Mouse (Mus musculus) left cerebral cortex, adult 8-10 months (tissue): ENCODE data around the gene Kiss1. TPM values are rescaled to one million over a fixed set of nuclear protein-coding genes. Genes with fewer than 3 reads are reported as not detected.
"Not testable (repeated sequence)": the region's sequence is repeated elsewhere in the genome, so short reads cannot be mapped to it uniquely, and the experiment has no call there.

Experiments
- DNase-seq, 2 experiments: peaks; one replicate each; pipeline ENCODE4 v3.0.0; 2022; ENCODE audit warnings: low spot score in 2 of 2
- total RNA-seq, 4 experiments: library from RNA; stranded (reverse); gene quantifications; 2 replicates each; pipeline ENCODE4 v1.2.4; 2022

Kiss1 gene
- total RNA-seq, 4 experiments from 2014 or later, result not detected

GRCm38 (mm10) chr1:133316577-133316976 lies 5.1 kb upstream of the Kiss1 start:
- DNase-seq, result no peak

GRCm38 (mm10) chr1:133317149-133317548 lies 4.5 kb upstream of the Kiss1 start:
- no peak for DNase-seq

GRCm38 (mm10) chr1:133323333-133323732 lies 1.7 kb downstream of the Kiss1 start:
- DNase-seq, result no peak

DNA sequence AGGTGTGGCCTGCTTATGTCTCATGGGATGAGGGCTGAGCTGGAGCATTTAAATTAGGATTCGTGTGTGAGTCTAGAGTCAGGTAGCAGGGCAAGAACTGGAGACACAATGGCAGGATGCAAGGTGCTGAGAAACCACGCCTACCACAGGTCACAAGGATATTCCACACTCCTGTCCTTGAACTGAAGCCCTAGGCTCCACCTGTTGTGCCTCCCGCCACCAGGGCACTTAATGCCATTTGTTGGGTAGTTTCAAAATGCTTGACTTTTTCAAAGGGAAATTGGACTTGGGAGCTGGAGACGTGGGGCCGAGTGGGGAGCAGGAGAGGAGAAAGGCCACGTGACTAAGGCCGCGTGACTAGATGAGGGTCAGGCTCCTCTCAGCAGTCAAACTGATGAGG lies 4.3 kb downstream of the Kiss1 start:
- no peak for DNase-seq

GRCm38 (mm10) chr1:133327094-133327493 lies 5.4 kb downstream of the Kiss1 start:
- no peak for DNase-seq

GRCm38 (mm10) chr1:133328299-133328795 lies 6.7 kb downstream of the Kiss1 start:
- no peak for DNase-seq

DNA sequence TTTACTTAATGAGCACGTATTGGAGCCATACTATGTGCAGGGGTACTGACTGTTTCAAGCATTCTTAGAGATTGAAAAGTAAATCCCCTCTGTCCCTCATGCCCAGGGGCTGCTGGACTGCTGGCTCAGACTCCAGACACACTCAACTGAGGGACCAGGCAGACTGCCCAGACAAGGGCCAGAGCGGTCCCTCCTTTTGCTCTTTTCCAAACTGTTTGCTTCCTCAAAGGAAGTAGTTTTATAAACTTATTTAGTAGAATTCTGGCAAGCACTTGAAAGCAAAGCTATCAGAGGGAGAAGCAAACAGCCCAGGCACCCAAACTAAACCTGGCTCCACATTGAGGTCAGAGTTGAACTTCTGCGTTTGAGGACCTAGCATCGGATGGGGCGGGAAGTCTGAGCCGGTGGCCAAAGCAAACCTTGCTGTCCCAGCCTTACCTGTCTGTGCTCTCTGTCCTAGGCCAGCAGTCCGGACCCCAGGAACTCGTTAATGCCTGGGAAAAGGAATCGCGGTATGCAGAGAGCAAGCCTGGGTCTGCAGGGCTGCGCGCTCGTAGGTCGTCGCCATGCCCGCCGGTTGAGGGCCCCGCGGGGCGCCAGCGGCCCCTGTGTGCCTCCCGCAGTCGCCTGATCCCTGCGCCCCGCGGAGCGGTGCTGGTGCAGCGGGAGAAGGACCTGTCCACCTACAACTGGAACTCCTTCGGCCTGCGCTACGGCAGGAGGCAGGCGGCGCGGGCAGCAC lies 7.4 kb downstream of the Kiss1 start:
- DNase-seq, result no peak

GRCm38 (mm10) chr1:133329638-133329964 lies 7.9 kb downstream of the Kiss1 start:
- DNase-seq, result no peak

DNA sequence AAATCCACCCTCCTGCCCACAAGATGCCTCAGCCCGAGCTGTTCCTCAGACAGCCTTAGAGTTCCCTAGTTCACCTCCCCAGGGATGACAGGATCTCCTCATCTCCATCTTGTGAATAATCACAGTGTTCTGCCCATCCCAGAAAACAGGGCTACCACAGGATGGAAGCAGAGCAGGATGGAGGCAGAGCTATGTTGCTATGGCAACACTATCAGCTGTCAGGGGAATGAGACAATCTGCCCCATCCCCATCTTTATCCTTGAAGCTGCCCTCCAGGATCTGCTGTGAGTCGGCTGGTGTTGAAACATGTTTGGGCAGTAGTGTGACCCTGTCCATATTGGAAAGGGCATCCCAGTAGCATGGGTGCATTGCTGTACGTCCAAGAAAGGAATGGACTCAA lies 9.5 kb downstream of the Kiss1 start:
- no peak for DNase-seq

GRCm38 (mm10) chr1:133332656-133333430 lies 11.2 kb downstream of the Kiss1 start:
- no peak for DNase-seq

DNA sequence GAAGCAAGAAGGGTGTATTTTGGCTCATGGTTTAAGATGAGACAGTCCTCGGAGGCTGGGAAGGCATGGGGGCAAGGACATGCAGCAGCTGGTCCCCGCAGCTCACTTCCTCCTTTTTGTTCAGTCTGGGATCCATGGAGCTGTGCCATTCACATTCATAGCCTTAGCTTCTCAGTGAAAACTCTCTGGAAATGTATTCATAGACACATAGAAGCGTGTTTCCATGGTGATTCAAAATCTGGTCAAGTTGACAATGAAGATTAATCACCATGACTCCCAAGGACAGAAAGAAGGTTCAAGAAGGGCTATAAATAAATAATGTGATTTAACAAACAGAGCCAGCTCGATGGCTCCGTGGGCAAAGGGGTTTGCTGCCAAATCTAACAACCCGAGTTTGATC lies 12.3 kb downstream of the Kiss1 start:
- no peak for DNase-seq

DNA sequence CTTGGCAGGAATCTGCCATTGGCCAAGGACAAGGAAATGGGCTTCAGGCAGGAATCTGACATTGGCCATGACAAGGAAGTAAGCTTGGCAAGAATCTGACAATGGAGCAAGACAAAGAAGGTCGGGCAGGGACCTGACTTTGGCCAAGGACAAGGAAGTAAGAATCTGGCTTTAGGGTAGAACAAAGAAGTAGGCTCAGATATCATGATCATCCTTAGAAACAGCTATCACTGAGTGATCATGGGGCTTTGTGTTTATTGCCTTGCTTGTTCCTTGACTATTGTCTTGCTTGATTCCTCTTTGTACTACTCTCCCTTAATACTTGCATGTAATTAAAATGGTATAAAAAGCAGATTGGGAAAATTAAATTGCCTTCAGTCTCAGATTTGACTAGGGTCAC lies 18.7 kb downstream of the Kiss1 start:
- not testable (repeated sequence) for DNase-seq

- DNase-seq, result no peak
These were observed 22.7 kb downstream of the Kiss1 start for GRCm38 (mm10) chr1:133344357-133344756.

- no peak for DNase-seq
These were observed 24.9 kb downstream of the Kiss1 start for GRCm38 (mm10) chr1:133346531-133346930.

- no peak for DNase-seq
These were observed 25.6 kb downstream of the Kiss1 start for GRCm38 (mm10) chr1:133347226-133347625.

- DNase-seq, result no peak
These were observed 26.2 kb downstream of the Kiss1 start for GRCm38 (mm10) chr1:133347693-133348520.

GRCm38 (mm10) chr1:133350210-133350609 lies 28.5 kb downstream of the Kiss1 start, which contains the start of gene Ren1:
TSS of gene Ren1 (plus strand) at chr1:133350510.
- no peak for DNase-seq

GRCm38 (mm10) chr1:133351762-133352161 lies 30.1 kb downstream of the Kiss1 start:
- no peak for DNase-seq

DNA sequence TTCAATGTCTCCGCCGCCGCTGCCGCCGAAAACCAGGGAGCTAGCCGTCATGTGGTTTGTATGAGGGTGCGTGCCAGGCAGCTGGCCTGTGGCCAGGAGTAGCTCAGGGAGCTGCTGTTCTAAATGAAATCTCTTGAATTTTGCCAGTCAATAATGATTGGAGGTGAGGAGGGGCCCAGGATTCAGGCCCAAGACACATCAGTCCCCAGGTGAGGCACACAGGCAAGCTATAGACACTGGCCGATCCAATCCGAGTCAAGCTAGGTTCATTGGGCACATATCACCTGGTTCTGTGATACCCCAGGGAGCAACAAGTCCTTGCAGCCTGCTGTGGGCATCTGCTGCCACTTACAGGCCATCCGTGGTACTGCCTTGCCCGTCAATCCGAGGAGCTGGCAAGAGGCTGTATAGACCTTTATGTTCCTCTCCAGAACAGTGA lies 31.7 kb downstream of the Kiss1 start:
- peak; percentile 59 to 90 for DNase-seq

- no peak for DNase-seq
These were observed 33.8 kb downstream of the Kiss1 start for GRCm38 (mm10) chr1:133355469-133355868.

- no peak for DNase-seq
These were observed 34.2 kb downstream of the Kiss1 start for GRCm38 (mm10) chr1:133355912-133356311.

GRCm38 (mm10) chr1:133356330-133356729 lies 34.7 kb downstream of the Kiss1 start:
- DNase-seq, result no peak
